Mouse (Mus musculus): Measurements from ENCODE around the gene Gnb1l. TPM values are rescaled to one million over a fixed set of nuclear protein-coding genes. Genes with fewer than 3 reads are reported as not detected.

Gnb1l gene
- polyA plus RNA-seq, 2 experiments from 2014 or later, result 15.4 to 21.4 TPM

DNA sequence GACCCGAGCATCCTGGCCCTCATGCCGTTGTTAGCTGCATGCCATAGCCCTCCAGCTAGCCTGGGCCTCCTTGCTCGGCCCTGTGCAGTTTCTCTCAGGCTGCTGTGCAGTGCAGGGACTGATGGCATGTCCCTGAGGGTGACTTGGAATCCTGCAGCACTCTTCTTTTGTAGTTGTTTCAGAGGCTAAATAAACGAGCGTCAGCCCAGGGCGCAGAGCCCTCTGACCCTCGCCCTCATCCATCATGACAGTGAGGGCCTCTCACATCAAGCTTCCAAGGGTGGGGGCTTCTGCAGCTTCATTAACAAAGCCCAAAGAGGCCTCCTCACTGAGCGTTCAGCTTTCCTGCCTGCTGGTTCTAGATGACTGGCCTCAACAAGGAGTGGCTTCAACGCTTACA is 53.1 kb downstream of the Gnb1l start:
- no peak for ATAC-seq

DNA sequence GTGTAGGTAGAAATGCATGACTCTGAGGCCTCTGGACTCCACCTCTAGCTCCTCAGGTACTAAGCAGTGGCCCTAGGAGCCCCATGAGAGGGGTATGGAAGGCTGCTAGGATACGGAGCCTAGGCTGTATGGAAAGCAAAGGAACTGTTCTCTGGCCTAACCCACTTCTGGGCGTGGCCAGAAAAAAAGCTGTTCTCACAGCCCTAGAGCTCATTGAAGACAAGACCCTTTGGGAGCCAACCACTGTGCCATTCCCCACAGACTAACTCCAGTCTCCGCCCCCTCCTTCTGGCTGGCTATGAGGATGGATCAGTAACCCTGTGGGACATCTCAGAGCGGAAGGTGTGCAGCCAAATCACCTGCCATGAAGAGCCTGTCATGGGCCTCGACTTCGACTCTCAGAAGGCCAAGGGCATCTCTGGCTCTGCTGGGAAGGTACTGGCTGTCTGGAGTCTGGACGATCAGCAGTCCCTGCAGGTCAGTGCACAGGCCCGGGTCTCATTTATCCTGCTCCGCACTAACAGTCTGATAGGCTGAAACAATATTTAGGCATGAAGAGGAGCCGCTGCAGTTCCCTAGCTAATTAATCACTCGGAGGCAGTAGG is 53.7 kb downstream of the Gnb1l start:
- no peak for ATAC-seq

DNA sequence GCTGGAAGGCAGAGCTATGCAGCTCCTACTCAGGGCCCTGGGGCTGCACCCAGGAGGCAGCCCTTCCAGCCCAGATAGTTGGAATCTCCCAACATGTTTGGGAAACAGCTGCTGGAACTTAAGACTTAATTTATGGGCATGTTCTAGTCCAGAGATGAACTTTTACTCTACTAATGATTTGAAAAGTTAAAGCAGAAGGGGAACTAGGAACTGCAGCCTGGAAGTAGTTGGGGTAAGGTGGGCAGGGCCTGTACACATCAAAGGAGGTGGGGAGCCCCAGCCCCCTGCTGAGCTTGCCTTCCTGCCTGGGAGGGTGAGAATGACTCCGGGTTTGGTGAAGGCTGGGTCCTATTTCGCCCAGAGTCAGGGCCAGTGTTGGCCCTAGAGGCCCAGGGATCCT is 56.2 kb downstream of the Gnb1l start:
- ATAC-seq, result no peak

DNA sequence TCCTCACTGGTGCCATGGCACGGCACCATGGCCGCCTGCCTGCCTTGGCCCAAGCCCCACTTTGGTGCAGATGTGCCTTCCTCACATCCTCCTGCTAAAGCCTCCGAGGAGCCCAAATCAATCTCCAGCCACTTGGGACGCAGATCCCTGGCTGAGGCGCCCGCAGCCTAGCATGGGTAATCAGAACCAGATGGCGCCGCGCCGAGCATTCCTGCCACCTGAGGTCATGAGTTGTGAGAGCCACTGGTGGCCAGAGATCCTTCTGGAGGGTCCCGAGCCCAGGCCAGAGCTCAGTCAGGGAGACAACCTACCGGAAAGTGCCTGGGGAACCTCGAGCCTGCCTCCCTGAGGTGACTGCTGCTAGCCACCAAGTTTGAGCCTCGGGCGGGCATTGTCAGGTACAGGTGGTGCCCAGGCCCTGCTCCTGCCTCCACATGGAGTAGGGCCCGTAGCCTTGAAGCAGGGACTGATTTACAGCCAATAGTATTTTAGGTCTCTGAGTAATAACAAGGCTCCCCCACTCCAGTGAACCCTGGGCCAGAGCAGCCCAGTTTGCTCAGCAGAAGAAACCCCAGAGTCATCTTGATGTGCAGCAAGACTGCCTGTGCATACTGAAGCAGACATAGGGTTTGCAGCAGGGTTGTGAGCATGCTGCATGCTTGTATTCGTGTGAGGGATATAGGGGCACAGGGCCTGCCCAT is 56.9 kb downstream of the Gnb1l start:
- no peak for ATAC-seq

DNA sequence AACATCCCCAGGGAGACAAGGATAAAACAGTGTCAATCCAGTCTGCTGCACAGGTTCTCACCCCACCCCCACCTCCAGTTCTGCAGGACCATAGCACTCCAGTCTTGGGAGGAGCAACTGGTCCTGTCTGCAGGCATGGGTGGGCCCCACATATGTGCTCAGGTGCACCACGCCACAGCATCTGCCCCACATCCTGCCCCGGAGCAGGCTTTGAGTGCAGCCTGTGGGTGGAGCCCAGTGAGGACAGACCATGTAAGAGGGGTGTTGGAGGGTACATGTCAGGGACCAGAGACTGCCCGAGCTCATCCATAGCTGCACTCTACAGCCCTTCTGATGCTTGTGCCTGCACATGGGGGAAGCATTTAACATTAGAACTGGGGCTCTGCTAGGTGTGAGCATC is 57.9 kb downstream of the Gnb1l start:
- ATAC-seq, result no peak

DNA sequence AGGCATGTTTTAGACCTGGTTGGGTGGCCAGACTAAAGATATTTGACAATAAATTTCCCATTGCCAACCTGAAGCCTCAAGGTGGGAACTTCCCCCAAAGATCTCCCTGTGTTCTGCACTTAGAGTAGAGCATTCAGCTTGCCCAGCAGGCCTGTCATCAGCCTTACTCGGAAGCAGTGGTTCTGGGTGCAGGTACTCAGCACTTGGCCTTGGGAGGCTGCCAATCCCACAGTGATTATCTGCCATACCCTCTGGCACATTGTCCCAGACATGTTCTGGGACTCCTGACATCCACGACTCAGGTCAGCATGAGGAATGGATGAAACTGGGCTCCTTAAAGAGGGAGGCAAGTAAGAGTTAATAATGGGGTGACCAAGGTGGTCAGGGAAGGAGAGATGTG is 66.0 kb downstream of the Gnb1l start:
- no peak for ATAC-seq

DNA sequence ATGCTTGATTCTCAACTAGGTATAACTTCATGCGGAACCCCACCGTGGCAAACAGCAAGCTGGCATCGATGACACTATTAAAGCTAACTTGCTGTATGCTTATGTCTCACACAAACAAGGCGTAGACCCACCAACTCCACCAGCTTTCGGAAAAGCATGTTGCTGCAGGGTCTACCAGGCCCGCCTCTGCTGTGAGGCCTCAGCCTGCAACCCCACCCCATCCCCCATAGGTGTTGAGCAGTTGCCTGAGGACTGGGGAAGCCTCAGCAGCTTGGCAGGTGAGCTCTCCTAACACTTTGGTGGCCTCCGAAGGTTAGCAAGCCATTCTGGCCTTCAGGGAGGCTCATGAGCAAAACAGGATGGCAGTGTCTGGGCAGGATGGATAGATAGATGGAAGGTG is 70.1 kb downstream of the Gnb1l start:
- ATAC-seq, result no peak

GRCm38 (mm10) chr16:18574196-18574595 is 75.7 kb downstream of the Gnb1l start:
- no peak for ATAC-seq

GRCm38 (mm10) chr16:18577071-18577470 is 78.6 kb downstream of the Gnb1l start:
- no peak for ATAC-seq

- no peak for ATAC-seq
These were observed 79.2 kb downstream of the Gnb1l start for GRCm38 (mm10) chr16:18577599-18578160.

DNA sequence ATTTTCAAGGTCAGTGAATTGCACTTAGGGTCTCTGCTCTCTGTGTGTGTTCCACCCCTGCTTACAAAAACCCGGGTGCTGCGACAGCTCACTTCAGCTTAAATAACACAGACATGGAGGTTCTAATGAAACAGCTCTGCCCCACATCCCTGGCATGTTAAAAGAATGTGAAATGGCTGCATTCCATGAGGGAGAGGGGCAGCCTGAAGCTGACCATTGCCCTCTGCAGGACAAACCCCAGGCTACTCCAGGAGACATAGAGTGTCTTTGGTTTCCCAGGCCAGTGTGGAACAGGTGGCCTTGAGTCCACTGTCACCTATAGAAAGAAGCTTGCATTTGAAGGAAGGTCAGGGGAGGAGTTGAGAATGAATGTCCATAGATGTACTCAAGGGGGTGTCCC is 81.9 kb downstream of the Gnb1l start:
- no peak for ATAC-seq

GRCm38 (mm10) chr16:18581050-18581622 is 82.6 kb downstream of the Gnb1l start:
- no peak for ATAC-seq

GRCm38 (mm10) chr16:18581623-18582205 is 83.2 kb downstream of the Gnb1l start:
- no peak for ATAC-seq

- ATAC-seq, result no peak
These were observed 84.1 kb downstream of the Gnb1l start for GRCm38 (mm10) chr16:18582426-18583148.

- ATAC-seq, result no peak
These were observed 84.7 kb downstream of the Gnb1l start for GRCm38 (mm10) chr16:18583169-18583568.

DNA sequence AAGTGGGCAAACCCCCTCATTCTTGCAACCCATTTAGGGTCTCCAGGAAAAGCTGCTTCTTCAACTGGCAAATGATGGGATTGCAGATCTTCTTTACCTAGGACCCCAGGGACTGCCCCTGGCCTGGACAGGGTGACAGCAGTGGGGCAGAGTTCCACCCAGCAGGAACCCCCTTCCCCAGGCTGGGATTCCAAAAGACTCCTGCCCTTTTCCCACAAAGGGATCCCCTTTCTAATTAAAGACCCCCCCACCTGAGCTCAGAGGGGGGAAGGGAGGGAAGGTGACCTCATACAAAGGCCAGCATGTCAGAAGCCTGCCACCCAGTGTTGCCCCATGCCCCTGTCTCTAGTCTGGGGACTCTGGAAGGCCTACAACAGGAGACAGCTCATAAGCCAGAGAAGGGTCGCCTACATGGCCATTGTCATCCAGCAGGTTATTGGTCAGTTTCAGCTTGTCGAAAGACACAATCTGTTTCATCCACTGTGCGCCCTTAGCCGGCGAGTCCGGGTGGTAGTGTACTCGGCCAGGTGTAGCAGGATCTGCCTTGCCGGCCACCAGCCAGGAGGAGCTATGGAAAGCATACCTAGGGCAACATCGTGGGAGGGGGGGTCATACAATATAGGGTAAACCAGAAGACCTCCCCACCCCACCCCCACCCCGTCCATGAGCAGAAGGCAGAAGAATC is 85.3 kb downstream of the Gnb1l start:
- ATAC-seq, result no peak

- no peak for ATAC-seq
These were observed 86.5 kb downstream of the Gnb1l start for GRCm38 (mm10) chr16:18584901-18585510.

DNA sequence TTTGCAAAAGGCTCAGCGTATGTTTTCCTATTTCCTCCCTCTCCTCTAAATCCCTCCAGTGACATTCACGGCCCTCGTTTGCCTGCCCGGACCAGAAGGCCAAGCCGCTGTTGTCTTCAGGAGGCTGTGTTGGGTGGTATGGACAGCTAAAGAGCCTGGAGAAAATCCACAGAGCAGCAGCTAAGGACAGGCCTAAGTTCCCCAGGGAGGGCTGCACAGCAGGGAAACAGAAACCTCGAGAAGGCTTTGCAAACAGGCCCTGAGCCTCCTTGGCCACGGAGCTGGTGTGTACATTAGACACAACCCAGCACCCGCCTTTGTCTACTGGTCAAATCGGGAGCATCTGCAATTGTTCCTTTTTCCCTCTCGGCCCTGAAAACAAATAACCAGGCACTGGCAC is 87.2 kb downstream of the Gnb1l start:
- no peak for ATAC-seq

GRCm38 (mm10) chr16:18586076-18586905 is 87.8 kb downstream of the Gnb1l start:
- ATAC-seq, result no peak

DNA sequence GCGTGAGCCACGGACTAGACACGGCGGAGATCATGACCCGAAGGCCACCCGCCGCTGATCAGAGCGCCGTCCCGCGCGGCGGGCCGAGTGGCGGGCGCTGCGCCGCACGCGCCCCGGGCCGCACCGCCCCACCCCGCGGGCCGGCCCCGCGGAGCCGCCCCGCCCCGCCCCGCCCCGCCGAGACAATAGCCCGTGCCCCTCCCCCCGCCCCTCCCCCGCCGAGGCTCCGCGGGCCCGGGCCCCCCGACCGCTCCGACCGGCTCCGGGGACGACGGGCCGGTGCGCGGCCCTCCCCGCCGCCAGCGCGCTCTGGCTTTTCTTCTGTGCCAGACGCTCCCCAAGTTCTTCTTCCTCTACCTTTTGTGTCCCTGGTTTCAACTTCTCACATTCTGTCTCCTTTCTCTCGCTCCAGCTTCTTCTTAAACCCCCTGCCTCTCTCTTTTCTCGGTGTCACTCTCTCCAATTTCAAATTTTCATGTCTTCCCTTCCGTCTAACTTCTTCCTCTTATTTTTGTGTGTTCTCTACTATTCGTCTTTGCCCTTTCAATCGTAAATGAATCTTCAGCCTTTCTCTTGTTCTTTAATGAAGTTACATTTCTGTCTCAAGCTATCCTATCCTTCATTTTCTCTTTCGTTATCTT is 88.5 kb downstream of the Gnb1l start:
- ATAC-seq, result no peak

Data from CD4-positive, CD25-positive, alpha-beta regulatory T cell, adult 4 months (primary cell).